Mouse (Mus musculus): Measurements from ENCODE around the gene Lcat.

DNA sequence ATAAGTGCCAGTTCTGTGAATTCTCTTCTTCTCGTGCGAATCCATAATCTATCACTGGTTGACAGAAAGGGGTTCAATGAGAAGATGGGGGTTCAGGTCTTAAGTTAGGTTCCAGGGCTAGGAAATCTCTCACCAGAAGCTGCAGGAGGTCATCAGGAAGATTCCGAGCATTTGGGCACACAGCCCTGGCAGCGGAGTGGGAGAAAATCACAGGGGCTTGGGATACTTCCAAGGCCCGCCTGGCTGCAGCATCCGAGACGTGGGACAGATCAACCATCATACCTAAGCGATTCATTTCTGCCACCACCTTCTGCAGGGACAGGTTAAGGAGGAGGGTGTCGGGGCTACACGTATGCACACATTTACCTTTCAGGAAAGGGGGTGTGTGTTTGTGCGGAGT, 45.4 kb upstream of the Lcat start:
- TF ChIP-seq CTCF (IDR thresholded peaks at IDR 0.05; ENCODE audit: borderline replicate concordance, insufficient read depth, low read depth, low read length) (no peak), POLR2A (IDR thresholded peaks at IDR 0.05; ENCODE audit: borderline replicate concordance, insufficient read depth, low read length) (no peak)
